Mouse (Mus musculus): Measurements from ENCODE around the gene Gramd2.

DNA sequence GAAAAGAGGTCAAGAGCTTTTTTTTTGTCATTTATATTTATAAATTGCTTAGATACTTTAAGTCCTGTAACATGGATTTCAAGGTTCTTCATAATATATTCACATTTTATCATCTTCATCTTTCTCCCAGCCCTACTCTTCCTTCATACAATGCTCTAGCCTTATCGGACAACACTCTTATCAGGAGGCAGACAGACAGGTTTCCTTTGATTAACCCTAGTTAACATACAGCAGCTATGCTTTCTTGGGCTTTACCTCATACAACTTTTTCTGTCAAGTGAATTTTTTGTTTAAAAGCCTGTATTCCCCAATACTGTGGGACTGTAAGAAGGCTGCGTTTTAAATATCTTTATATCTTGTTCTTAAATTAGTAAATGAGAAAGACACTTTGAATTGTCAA, 68.4 kb downstream of the Gramd2 start:
- TF ChIP-seq CTCF (IDR thresholded peaks at IDR 0.05; ENCODE audit: low read depth) (no peak), EP300 (IDR thresholded peaks at IDR 0.05; ENCODE audit: low read depth) (no peak)

All from liver, embryonic 14.5 days (tissue).